Mouse (Mus musculus): ENCODE results near the gene Shisal1. TPM values are rescaled to one million over a fixed set of nuclear protein-coding genes. Genes with fewer than 3 reads are reported as not detected.
A peak's percentile ranks its signal among the peaks of the same experiment; 100 is the strongest.

Gene Shisal1
- polyA plus RNA-seq, 1 experiment, result 2.2 TPM

DNA sequence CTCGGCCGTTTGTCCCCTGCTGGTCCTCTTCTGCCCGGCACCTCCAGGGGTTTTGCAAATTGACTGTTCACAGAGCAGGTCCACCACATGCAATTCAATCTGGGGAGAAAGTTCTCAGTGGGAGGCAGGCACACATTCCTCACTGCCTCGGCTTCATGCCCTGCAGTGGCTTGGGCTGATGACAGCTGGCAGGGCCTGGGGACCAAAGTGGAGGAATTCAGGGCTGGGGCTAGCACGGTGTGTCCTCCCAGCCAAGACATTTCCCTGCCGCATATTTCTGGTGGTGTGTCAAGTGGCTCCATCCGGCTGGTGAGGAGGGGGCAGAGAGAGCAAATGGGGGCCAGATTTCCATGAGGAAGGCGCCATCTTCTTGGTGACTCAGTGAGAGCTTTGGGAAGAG is 22.5 kb upstream of the Shisal1 start:
- peaks cover 22% of the 10 kb centered on the region for H3K27me3 ChIP-seq (ENCODE audit: control insufficient read depth, insufficient read depth, insufficient read length)
- H3K4me2 ChIP-seq (ENCODE audit: low read depth), result no peak overlapping the region
- no peaks in the 10 kb centered on the region for H3K36me3 ChIP-seq (ENCODE audit: control insufficient read depth, insufficient read depth)
- H3K4me3 ChIP-seq, result no peak overlapping the region
- no peaks in the 10 kb centered on the region for H3K79me2 ChIP-seq (ENCODE audit: control insufficient read depth, insufficient read depth)
- no peak overlapping the region for H3ac ChIP-seq (ENCODE audit: control insufficient read depth, insufficient read length)
- TF ChIP-seq MYOD1 (IDR thresholded peaks at IDR 0.05; ENCODE audit: control insufficient read depth in 1 of 3, insufficient read length in 2 of 3, low read depth in 2 of 3) (peak; percentile 6 to 92 (median 77)), USF1 (IDR thresholded peaks at IDR 0.05; ENCODE audit: low read depth) (no peak), TCF3 (IDR thresholded peaks at IDR 0.05; ENCODE audit: insufficient read length, low read depth) (peak; percentile 75), MAX (IDR thresholded peaks at IDR 0.05; ENCODE audit: low read depth) (no peak), MYOG (IDR thresholded peaks at IDR 0.05; ENCODE audit: control insufficient read depth in 1 of 3, insufficient read depth in 1 of 3, insufficient read length in 2 of 3, low read depth in 2 of 3) (peak; percentile 53 to 96 (median 94)), TCF12 (IDR thresholded peaks at IDR 0.05; ENCODE audit: insufficient read depth, poor library complexity, severe bottlenecking) (peak; percentile 47)

DNA sequence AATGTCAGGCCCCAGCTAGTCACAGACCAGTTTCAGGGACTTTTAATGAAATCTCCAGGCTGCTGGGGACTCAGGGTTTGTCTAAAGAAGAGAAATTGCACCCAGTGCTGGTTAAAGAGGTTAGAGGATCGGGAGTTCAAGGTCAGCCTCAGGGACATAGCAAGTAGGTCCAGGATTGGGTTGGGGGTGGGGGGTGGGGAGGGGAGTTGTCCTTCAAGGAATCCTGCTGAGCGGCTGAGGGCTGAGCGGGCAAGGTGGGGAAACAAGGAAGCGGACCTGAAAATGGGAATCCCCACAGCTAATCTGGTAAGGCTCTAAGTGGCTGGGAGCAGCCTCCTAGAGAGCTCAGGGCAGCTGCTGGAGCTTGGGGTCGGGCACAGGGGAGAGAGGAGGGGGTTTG is 20.9 kb upstream of the Shisal1 start:
- no peak overlapping the region for H3ac ChIP-seq (ENCODE audit: control insufficient read depth, insufficient read length)
- TF ChIP-seq MYOD1 (IDR thresholded peaks at IDR 0.05; ENCODE audit: control insufficient read depth in 1 of 3, insufficient read length in 2 of 3, low read depth in 2 of 3) (no peak), TCF12 (IDR thresholded peaks at IDR 0.05; ENCODE audit: insufficient read depth, poor library complexity, severe bottlenecking) (no peak), MYOG (IDR thresholded peaks at IDR 0.05; ENCODE audit: control insufficient read depth in 1 of 3, insufficient read depth in 1 of 3, insufficient read length in 2 of 3, low read depth in 2 of 3) (no peak), CEBPB (IDR thresholded peaks at IDR 0.05; ENCODE audit: insufficient read depth, poor library complexity, severe bottlenecking) (no peak), POLR2AphosphoS2 (IDR thresholded peaks at IDR 0.05; ENCODE audit: insufficient read length, low read depth) (no peak), POLR2A (IDR thresholded peaks at IDR 0.05; ENCODE audit: insufficient read length, low read depth) (no peak), REST (IDR thresholded peaks at IDR 0.05; ENCODE audit: insufficient read depth, insufficient read length) (no peak), SRF (IDR thresholded peaks at IDR 0.05; ENCODE audit: control insufficient read depth, insufficient read length, low read depth) (no peak), E2F4 (IDR thresholded peaks at IDR 0.05; ENCODE audit: insufficient read depth) (no peak), USF1 (IDR thresholded peaks at IDR 0.05; ENCODE audit: low read depth) (no peak), MAX (IDR thresholded peaks at IDR 0.05; ENCODE audit: low read depth) (no peak), TCF3 (IDR thresholded peaks at IDR 0.05; ENCODE audit: insufficient read length, low read depth) (no peak)
- peaks cover 13% of the 10 kb centered on the region for H3K27me3 ChIP-seq (ENCODE audit: control insufficient read depth, insufficient read depth, insufficient read length)
- no peak overlapping the region for H3K4me2 ChIP-seq (ENCODE audit: low read depth)
- H3K4me3 ChIP-seq, result no peak overlapping the region
- H3K79me2 ChIP-seq (ENCODE audit: control insufficient read depth, insufficient read depth), result no peaks in the 10 kb centered on the region
- H3K36me3 ChIP-seq (ENCODE audit: control insufficient read depth, insufficient read depth), result no peaks in the 10 kb centered on the region

DNA sequence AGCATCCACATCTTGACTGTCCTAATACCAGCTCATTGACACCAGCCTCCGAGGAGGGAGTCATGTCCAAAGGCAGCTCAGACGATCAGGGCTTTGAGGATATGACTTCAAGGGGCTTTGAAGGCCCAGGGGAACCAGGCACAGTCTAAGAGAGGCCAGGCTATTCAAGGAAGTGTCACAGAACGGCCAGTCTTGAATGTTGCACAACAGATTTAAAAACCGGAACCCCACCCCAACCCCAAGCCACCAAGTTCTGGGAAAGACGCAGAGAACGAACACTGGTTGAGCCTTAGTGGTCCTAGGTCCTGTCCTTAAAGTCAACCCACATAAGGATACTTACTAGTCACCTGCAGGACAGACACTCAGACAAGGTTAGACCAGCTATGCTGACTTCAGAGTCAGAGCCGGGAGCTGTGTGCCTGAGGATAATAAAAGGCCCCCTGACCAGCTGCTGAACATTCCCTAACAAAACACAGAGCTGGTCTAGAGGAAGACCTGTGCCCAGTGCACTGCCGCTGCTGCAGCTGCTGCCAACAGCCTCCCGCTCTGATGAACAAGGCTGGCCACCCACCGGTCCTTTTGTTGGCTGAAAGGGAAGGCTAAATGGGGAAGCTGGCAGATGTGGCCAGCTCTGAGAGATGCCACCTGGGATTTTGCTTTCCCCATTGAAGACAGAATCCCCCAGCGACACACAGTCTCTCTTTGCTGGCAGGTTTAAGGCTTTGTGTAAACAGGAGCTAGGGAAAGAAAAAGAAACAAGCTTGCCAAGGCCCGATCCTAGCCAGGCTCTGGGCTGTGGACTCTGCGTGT is 19.8 kb upstream of the Shisal1 start:
- Histone ChIP-seq H3K79me2 (ENCODE audit: control insufficient read depth, insufficient read depth) (no peaks in the 10 kb centered on the region), H3ac (ENCODE audit: control insufficient read depth, insufficient read length) (no peak overlapping the region), H3K27me3 (ENCODE audit: control insufficient read depth, insufficient read depth, insufficient read length) (peaks cover 8% of the 10 kb centered on the region), H3K4me2 (ENCODE audit: low read depth) (no peak overlapping the region), H3K4me3 (no peak overlapping the region), H3K36me3 (ENCODE audit: control insufficient read depth, insufficient read depth) (no peaks in the 10 kb centered on the region)
- TF ChIP-seq E2F4 (IDR thresholded peaks at IDR 0.05; ENCODE audit: insufficient read depth), result no peak
- no peak for TF ChIP-seq POLR2AphosphoS2 (IDR thresholded peaks at IDR 0.05; ENCODE audit: insufficient read length, low read depth)
- TF ChIP-seq CEBPB (IDR thresholded peaks at IDR 0.05; ENCODE audit: insufficient read depth, poor library complexity, severe bottlenecking), result no peak
- no peak for TF ChIP-seq SRF (IDR thresholded peaks at IDR 0.05; ENCODE audit: control insufficient read depth, insufficient read length, low read depth)
- TF ChIP-seq MYOD1 (IDR thresholded peaks at IDR 0.05; ENCODE audit: control insufficient read depth in 1 of 3, insufficient read length in 2 of 3, low read depth in 2 of 3), result peak in 2 of 3 experiments; percentile 12 to 55
- TF ChIP-seq MYOG (IDR thresholded peaks at IDR 0.05; ENCODE audit: control insufficient read depth in 1 of 3, insufficient read depth in 1 of 3, insufficient read length in 2 of 3, low read depth in 2 of 3), result peak in 1 of 3 experiments; percentile 39

DNA sequence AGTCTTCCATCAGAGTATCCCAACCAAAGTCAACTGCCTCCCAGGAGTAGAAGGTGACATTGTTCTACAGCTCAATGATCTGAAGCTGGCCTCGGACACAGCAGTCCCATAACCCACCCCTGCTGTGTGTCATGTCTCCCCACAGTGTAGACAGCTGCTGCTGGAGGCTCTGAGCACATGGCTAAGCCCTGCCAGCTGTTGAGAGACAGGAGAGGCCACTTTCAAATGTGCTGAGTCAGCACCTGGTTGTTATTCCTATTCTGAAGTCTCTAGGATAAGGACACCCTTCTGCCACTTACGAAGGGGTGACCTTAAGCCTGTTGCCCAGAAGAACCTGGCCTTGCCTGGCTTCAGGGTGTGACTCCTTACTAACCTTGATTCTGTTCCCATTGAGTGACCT is 14.5 kb upstream of the Shisal1 start:
- H3K4me3 ChIP-seq, result no peak overlapping the region
- TF ChIP-seq POLR2A (IDR thresholded peaks at IDR 0.05; ENCODE audit: insufficient read length, low read depth) (no peak), POLR2AphosphoS2 (IDR thresholded peaks at IDR 0.05; ENCODE audit: insufficient read length, low read depth) (no peak), TCF12 (IDR thresholded peaks at IDR 0.05; ENCODE audit: insufficient read depth, poor library complexity, severe bottlenecking) (peak; percentile 49), MYOD1 (IDR thresholded peaks at IDR 0.05; ENCODE audit: control insufficient read depth in 1 of 3, insufficient read length in 2 of 3, low read depth in 2 of 3) (peak in 2 of 3 experiments; percentile 66 to 91), MYOG (IDR thresholded peaks at IDR 0.05; ENCODE audit: control insufficient read depth in 1 of 3, insufficient read depth in 1 of 3, insufficient read length in 2 of 3, low read depth in 2 of 3) (peak; percentile 76 to 91 (median 76)), TCF3 (IDR thresholded peaks at IDR 0.05; ENCODE audit: insufficient read length, low read depth) (peak; percentile 68)
- H3K4me2 ChIP-seq (ENCODE audit: low read depth), result no peak overlapping the region
- H3ac ChIP-seq (ENCODE audit: control insufficient read depth, insufficient read length), result no peak overlapping the region
- H3K36me3 ChIP-seq (ENCODE audit: control insufficient read depth, insufficient read depth), result no peaks in the 10 kb centered on the region
- peaks cover 6% of the 10 kb centered on the region for H3K27me3 ChIP-seq (ENCODE audit: control insufficient read depth, insufficient read depth, insufficient read length)
- no peaks in the 10 kb centered on the region for H3K79me2 ChIP-seq (ENCODE audit: control insufficient read depth, insufficient read depth)

DNA sequence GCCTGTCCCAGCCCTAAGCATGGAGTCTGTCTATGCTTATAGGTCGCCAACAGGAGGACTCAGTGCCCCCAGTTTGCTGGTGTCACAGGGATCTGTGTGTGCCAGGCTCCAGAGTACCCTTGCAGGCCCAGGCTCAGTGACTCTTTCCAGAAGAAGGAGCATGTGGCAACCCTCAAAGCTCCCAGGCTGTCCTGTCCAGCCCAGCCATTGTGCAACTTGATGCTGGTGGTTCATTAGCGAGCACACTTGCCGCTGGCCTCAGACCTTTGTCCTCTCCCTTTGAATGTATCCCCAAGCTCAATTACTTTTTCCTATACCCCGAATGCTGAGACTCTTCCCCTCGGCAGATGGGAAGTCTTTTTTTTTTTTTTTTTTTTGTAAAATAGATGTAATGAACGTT is 12.1 kb upstream of the Shisal1 start:
- Histone ChIP-seq H3K36me3 (ENCODE audit: control insufficient read depth, insufficient read depth) (no peaks in the 10 kb centered on the region), H3K79me2 (ENCODE audit: control insufficient read depth, insufficient read depth) (no peaks in the 10 kb centered on the region), H3ac (ENCODE audit: control insufficient read depth, insufficient read length) (no peak overlapping the region), H3K4me3 (no peak overlapping the region), H3K4me2 (ENCODE audit: low read depth) (no peak overlapping the region), H3K27me3 (ENCODE audit: control insufficient read depth, insufficient read depth, insufficient read length) (no peaks in the 10 kb centered on the region)
- TF ChIP-seq CEBPB (IDR thresholded peaks at IDR 0.05; ENCODE audit: insufficient read depth, poor library complexity, severe bottlenecking) (no peak), SRF (IDR thresholded peaks at IDR 0.05; ENCODE audit: control insufficient read depth, insufficient read length, low read depth) (no peak), MYOG (IDR thresholded peaks at IDR 0.05; ENCODE audit: control insufficient read depth in 1 of 3, insufficient read depth in 1 of 3, insufficient read length in 2 of 3, low read depth in 2 of 3) (no peak), POLR2A (IDR thresholded peaks at IDR 0.05; ENCODE audit: insufficient read length, low read depth) (no peak), MAX (IDR thresholded peaks at IDR 0.05; ENCODE audit: low read depth) (no peak), USF1 (IDR thresholded peaks at IDR 0.05; ENCODE audit: low read depth) (no peak), E2F4 (IDR thresholded peaks at IDR 0.05; ENCODE audit: insufficient read depth) (no peak), MYOD1 (IDR thresholded peaks at IDR 0.05; ENCODE audit: control insufficient read depth in 1 of 3, insufficient read length in 2 of 3, low read depth in 2 of 3) (no peak), TCF3 (IDR thresholded peaks at IDR 0.05; ENCODE audit: insufficient read length, low read depth) (no peak), REST (IDR thresholded peaks at IDR 0.05; ENCODE audit: insufficient read depth, insufficient read length) (no peak), POLR2AphosphoS2 (IDR thresholded peaks at IDR 0.05; ENCODE audit: insufficient read length, low read depth) (no peak), TCF12 (IDR thresholded peaks at IDR 0.05; ENCODE audit: insufficient read depth, poor library complexity, severe bottlenecking) (no peak)

Measured in myocyte (in vitro differentiated cells).